Mouse (Mus musculus): ENCODE measurements around the gene Rsph9.

Rsph9 gene

DNA sequence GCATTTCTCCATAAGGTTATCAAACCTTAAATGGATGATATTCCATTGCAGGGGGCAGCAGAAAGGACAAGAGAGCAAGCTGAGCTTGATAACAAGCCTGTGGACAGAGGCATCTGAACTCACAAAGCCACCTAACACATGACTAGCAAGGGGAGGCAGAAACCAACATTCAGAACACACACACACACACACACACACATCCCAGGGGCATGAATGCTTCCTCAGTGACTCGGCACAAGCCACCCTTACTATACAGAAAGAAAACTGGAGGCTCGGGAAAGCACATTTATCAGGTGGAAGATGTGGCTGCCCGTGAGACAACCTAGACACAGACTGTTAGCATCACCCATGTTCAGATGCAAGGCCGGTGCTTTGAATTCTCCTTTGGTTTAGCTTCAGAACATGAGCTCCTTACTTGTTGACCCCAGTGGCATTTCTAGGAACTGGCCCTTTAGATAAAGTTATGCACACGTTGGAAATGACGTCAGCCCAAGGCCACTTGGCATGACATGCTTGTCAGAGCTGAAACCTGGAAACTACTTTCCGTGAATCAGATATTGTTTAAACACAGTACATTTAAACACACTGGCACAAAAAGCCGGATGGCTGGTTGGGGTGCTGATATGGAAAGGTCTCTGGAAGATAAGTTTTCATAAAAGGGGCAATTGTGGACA lies 5.3 kb downstream of the Rsph9 start:
- no peak for DNase-seq

DNA sequence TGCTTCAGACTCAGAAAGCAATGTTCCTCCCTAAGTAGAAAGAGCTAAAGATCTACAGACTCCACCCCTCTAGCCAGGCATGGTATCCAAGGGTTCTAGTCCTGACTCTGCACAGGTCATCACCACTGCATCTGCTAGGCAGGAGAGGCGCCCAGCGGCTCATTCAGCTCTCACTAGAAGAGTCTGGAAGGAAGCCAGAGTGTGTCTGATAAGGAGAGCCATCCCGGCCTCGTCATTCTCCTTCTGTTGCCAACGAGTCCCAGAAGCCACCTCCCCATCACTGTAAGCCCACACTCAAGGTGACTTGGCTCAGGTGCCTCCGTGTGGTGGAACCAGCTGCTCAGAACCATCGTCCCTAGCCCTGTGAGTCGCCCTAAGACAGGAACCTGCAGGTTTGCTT lies 11.2 kb downstream of the Rsph9 start:
- no peak for DNase-seq

DNA sequence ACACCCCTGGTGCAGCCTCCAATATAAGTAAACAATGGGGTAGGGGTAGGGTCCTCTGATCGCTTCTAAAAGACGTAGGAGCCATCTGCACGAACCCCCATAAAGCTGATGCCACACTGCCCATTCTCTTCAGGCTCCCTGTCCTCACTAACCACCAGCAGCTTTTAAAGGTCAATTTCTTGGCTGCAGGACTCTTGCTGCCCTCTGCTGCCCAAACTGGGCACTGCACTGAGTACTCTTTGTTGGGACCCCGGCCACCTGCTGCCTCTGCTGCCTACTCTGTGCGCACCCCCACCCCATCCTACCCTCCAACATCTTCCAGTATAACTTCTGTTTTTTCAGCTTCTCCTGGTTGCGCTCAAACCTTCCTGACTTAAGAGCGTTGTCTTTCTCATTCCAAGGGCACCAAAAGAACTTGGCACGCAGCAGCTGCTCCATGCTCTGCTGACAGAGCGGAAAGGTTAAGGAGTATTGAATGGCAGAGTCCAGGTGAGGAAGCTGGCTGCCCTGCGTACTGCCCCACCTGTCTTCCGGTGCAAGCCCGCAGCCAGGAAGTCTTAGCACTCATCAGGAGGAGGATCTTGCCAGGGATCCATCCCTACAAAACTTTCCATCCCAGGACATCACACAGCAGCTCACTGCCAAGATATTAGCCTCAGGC lies 11.8 kb downstream of the Rsph9 start:
- DNase-seq, result peak; percentile 75

DNA sequence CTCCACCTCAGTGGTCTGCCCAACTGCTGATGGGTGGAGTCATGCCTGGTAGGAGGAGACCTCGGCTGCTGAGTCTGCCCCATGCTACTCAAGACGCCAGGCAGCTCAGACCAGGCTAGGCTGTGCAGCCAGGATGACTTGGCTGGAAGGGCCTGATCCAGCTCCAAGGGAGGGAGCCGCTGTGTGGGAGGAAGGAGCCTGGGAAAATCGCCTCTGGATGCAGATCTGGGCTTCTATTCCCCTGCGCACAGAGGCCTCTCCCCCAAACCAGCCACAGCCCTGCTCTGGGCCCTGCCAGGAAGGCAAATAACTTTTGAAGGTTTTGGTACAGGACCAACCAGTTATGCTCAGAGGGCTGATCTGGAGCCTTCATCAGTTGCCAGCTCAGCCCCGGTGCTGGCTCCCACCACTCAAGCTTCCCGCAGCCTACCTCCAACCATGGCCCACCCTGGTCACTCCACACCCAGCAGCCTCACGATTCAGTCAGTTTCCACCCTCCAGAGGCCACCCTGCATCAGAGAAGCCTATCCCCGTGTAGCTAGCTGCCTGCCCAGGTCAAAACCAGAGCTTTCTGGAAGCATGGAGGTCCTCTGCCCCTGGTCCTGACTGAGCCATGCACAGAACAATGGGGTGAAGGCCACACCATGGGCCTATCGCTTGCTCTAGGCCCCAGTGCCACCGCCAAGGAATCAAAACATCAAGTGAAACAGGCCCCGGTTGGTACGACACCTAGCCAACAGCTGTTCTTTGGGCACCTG lies 14.1 kb downstream of the Rsph9 start:
- DNase-seq, result no peak

DNA sequence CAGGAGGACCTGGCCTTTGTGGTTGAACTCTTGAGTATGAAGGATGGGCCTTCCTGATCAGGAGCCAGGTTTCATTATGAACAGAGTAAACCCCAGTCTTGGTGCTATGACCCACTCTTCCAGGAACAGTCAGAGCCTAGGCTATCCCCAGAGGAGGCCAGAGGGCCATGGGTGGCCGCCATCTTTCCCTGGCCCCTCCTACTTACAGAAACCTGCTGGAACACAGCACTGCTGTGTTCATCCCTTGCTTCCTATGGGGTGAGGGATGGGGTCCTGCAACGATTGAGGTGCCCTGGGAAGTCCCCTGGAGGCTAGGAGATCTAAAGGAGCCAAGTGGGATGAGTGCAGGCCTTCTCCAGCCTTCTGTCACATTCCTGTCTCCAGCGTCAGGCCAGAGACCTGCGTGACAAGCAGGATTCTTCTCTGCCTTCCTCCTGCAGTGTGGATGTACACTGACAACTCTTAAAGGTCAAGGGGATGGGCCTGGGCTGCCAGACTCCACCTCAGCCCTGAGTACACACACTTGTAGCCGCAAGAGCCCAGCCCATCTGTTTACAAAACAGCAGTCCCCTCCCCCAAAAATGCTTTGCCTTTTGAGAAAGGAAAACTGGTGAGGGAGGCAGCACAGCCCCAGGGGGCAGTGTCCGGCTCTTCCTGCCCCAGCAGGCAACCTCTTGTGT lies 16.1 kb downstream of the Rsph9 start:
- no peak for DNase-seq

DNA sequence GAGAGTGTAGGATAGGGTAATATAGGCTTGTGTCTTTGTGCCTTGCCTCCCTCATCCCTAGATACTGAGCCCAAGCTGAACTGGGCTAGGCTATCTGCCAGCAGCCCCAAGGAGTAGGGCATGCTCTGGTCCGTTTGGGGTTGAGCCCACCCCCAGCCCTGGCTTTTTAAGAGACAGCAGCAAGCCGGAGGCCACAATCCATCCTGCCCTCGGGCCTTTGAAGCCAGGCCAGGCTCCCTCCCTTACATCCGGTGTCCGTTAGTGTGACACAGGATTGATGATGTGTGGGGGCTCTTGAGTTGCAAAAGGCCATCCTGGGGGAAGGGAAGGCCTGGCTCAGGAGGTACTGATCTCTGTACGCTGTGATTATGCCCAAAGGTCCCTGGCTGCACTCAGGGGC lies 17.4 kb downstream of the Rsph9 start:
- no peak for DNase-seq

DNA sequence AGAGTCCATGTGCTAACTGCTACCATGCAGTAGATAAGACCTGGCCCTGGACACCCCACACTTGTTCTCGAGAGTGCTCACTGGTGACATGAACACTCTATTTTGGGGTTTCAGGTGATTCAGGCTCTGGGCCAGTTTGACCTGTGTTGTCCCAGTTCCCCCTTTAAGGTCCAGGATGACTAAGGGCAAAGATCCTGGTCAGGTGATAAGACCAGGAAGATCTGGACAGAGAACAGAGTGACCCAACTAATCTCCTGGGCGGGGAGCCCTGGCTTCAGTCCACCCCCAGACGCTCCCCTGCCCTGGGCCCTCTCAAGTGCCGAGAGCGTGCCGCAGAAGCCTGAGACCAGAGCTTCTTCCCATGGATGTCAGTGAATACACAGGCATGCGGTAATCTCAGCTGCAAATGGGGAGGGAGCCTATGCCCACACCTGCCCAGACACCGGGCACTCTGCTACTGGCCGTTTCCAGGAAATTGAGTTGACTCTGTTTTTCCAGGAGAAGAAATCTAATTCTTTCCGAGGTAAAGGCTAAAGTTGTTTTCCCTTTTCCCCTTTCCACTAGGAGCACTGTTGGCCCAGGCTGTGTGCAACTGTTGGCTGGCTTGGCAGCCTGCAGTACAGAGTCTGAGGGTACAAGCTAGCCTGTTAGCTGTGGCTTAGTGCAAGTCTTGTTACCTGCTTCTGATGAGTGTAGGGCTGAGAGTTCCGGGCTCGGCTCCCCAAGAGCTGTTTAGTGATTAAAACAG lies 19.9 kb downstream of the Rsph9 start:
- DNase-seq, result no peak

DNA sequence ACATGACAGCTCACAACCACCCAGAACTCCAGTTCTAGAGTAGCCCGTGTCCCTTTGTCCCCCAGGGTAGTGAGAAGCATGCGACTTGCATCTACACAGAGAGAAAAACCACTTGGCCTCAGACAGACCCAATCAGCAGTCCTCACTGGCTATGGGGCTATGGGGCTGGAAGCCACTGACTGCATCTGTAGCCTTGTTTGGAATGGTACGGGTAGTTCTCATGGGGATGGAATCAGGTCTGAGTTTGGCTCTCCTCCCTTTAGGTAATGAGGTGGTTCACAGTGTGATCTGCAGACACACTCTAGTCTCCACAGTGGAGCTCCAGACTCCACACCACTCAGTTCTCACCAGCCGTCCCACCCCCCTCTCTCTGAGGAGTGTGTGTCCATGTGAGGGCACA lies 20.7 kb downstream of the Rsph9 start:
- DNase-seq, result no peak

DNA sequence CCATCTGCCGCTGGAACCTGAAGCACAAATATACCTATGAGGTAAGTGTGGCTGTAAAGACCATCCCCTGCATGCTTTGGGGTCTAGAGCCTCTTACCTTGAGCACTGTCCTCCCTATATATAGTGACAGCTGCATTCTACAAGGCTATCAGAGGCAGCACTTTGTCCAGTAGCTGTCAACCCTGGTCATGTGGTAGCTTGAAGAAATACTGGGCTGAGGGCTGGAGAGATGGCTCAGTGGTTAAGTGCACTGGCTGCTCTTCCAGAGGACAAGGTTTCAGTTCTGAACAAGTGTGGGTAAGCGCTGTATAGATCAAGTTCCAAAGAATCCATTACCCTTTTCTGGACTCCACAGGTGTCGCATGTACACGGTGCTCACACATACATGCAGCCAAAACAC lies 21.2 kb downstream of the Rsph9 start:
- no peak for DNase-seq

DNA sequence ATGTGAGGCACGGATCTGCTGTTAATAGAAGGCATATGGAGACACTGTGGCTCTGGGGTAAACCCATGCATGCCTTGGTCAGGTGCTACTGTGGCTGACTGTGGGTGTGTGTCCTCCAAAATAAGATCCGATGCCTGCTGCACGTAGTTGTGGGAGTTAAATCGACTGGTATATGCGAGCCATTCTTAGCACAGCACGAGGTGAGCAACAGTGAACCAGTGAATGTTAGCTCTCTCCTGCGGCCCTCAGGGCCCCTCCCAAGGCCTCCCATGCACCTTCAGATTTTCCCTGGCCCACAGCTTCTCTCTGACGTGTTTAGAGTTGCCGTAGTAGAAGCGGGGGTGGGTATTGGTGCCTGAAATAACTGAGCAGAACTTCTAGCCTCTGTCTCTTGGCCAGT lies 24.4 kb downstream of the Rsph9 start:
- DNase-seq, result no peak

DNA sequence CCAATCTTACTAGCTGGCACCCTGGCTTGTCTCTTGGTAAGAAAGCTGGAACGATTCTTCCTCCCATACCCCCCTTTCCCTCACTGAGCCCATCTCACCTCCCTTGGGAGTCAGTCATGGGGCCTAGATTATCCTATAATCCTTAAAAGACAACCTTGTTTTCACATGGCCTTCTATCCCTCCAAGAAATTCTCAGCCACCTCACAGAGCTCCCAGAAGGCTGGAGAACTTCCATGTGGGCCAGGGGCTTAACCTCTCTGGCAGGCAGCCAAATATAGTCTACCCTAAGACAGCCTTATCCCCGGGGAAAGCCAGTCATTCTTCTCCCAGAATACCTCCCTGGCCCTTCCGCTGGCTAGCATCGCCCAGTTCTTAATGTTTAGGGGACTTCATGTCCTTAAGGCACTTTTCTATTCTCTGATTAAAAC lies 25.6 kb downstream of the Rsph9 start:
- DNase-seq, result no peak

DNA sequence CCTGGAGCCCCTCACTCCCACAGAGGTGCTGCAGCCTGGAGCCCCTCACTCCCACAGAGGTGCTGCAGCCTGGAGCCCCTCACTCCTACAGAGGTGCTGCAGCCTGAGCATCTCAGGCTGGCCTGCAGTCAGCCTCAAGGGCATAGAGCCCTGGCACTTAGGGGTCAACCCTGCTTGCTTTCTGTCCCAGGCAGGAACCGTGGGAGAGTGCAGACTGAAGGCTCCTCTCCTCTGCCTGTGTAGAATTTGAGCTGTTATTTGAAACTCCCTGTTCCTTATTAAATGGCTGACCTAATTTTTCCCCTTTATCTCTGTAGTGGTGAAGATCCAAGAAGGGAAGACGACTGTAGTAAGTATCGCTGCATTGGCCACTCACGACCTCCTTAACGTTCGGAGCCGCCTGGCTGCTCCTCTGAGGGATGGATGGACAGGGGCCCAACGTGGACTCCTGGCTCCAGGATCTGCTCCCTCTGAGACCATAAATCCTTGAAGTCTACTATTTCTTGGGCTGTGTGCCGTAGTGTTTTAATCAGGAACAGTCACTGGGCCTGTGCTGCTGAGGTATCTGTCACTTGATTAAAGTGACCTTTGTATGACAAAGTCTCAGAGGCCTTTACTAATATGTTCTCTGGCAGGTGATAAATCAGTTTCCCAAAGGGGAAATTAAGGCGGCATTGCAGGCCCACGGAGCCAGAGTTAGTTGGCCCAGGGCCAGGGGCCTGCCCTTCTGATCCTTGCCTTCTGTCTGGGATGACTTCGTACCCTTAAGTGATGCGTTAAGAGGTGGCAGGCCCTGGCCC lies 26.2 kb downstream of the Rsph9 start:
- no peak for DNase-seq

DNA sequence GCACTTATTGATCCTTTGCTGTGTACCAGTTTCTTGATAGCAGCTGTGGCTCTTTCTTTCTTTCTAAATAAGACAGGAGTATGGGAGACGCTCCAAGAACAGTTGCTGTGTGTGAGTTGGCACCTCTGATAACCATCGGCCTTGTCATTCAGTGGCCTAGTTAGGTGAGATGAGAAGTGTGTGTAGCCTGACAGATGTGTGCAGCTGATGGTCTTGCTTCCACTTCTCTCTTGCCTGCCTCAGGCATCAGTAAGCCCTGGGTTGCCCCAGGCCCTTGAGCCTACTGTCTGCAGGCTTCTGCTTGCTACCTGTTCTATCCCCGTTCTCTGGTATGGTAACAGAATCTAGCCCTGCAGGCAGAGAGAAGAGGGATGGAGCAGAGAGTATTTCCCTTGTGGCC lies 27.1 kb downstream of the Rsph9 start:
- DNase-seq, result no peak

DNA sequence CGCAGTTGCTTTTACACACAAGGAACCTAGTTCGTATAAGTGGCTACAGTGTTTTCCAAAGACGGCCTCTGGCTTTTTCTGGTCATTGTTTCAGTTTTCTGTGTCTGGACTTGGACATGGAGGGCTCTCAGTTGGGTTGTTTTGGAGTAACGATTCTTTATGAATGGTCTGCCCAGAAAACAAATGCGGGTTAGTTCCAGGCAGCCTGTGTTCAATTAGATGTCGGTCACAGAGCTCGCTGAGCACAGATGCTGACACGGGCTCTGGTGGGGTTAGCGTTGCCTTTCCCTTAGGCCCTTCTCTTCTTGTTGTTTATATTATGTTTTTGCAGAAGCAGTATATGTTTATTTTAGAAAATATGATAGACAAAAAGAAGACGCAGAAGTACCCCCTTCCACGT lies 27.9 kb downstream of the Rsph9 start:
- DNase-seq, result no peak

DNA sequence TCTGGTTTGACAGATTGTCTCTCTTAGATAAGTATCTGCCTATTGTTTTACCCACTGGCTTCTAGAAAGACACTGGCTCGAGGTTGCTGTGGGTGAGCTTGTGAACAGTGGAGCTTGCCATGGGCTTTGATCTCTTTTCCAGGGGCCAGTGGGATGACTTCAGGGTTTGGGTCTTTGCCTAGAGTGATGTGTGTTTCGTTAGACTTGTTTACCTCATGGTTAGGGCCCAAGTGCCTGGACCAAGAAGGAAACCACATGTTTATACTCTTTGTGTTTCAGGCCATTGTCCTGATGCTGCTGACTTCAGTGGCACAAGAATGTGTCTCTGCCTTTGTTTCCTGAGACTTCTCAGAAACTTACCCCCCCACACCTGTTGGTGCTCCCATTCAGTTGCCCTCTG lies 28.5 kb downstream of the Rsph9 start:
- no peak for DNase-seq

DNA sequence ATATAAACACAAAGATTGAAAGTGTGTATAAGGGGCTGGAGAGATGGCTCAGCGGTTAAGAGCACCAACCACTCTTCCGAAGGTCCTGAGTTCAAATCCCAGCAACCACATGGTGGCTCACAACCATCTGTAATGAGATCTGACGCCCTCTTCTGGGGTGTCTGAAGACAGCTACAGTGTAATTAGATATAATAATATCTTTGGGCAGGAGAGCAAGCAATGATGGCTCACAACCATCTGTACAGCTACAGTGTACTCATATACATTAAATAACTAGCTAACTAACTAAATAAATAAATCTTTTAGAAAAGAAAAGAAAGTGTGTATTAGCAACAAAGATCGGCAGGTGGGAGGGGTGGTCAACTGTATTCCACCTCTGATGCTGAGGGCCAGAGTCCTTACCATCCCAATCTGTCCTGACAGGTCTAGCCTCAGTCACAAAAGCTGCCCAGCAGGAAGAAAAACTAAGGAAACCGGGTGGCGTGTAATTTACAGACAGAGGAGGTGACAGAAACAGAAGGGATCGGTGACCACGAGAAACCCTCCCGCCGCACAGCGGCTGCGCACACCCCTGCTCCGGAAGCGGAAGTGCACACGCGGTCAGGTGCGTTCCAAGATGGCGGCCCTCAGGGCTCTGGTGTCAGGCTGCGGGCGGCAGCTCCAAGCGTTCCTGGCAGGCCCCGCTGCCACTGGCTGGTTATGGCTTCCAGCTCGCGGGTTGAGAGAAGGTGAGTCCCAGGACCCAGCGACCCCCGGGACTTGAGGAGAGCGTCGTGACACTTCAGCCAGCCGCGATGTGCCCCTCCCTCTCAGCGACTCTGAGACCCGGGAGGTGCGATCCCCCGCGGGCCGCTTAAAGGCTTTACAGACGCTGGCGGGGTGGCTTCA lies 33.4 kb downstream of the Rsph9 start, which contains the start of gene Mrps18a:
TSS of gene Mrps18a (plus strand) at position 585 of the 888 bp plus-strand sequence.
- peak; percentile 82 for DNase-seq

DNA sequence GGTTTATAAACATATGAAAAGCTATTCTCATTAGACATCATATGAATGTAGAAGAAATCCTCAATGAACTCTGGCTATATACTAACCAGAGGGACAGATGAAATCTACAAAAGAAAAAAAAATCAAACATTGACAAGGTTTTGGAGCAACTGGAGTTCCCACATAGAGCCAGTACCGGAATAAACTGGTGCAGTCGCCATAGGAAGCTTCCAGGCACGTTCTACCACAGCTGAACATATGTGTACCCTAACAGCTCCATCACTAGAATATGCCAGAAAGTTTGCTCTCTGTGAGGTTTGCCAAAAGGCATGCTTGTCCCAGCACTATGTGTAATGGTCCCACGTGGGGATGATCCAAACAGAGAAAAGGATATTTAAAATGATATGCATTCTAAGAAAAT lies 35.7 kb downstream of the Rsph9 start:
- DNase-seq, result no peak

DNA sequence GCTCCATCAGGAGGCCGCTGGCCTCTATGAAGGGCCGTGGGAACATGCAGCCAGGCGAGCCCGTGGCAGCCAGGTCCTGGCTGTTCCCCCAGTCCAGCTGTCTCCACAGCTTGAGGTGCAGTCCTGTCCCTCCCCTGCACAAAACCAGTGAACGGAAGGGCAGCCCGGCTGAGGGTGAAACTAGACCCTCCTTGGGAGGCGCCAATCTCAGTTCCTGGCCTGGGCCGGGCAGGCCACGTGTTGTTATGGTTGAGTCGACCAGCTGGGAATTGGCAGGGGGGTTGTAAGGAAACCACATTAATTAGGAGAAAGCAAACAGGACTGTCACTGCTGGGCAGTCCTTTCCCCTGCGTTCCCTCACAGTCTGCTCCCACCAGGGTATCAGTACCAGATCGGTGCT lies 39.5 kb downstream of the Rsph9 start:
- no peak for DNase-seq

DNA sequence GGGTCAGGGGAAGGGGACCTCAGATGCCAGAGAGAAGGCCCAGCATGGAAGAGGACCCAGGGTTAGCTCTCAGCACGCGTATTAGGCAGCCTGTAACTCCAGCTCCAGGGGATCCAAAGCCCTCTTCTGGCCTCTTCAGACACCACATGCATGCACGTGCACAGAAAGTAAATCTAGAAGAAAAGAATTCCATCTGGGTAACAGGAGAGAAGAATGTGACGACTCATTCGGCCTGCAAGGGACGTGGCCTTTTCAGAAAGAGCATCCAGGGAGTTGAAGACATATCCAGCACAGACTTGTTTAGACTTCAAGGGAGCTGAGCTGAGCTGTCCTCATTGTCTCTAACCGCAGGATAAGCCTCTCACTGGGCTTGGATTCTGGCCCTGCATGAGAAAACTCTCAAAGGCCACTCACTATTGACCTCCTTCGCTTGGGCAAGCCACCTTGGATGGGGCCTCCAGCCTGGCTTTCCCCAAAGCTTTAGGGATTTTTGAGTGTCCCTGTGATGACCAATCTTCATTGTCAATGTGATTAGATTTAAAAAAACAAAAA lies 41.3 kb downstream of the Rsph9 start:
- no peak for DNase-seq

DNA sequence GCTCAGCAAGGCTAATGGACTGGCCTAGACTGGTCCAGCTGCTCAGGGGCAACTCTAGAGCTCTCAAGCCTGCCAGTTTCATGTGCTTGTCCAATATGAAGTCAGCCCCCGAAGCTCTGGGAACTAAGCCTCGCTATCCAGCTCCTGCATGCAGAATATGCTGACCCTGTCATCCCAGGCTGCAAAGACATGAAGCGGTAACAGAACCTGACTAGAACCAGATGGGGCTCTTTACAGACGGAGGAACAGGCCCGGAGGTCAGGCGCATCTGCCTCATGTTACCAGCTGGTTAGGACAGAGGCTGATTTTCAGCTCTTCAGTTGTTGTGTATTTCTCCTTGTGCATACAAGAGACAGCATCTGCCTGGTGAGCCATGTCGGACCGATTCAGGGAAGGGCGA lies 42.1 kb downstream of the Rsph9 start:
- DNase-seq, result no peak

DNA sequence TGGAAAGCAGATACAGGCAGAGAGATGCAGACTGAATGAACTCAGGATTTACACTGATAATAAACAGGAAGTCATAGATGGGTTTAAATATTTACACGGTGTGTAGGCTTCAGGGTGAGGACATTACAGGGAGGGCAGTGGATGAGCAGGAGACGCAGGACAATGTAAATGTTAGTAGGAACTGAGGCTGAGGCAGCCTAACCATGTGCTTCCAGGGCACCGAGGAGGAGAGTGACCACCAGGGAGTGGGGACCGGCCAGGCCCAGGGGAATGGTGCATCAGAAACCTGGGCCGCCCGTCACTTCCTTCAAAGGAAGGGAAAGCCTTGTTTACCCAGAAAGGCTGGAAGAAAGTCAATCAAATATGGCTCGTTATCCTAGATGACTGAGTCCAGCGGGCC lies 45.5 kb downstream of the Rsph9 start:
- no peak for DNase-seq

All from cerebellum, adult 9-10 months (tissue).